Mouse (Mus musculus): ENCODE results near the gene Tsen54. TPM values are rescaled to one million over a fixed set of nuclear protein-coding genes. Genes with fewer than 3 reads are reported as not detected.

Gene Tsen54
- polyA plus RNA-seq, 1 experiment: 3.4 TPM

GRCm38 (mm10) chr11:115833021-115833513 lies 18.5 kb downstream of the Tsen54 start:
- H3K36me3 ChIP-seq (ENCODE audit: control insufficient read depth): peaks cover 22% of the 10 kb centered on the region

DNA sequence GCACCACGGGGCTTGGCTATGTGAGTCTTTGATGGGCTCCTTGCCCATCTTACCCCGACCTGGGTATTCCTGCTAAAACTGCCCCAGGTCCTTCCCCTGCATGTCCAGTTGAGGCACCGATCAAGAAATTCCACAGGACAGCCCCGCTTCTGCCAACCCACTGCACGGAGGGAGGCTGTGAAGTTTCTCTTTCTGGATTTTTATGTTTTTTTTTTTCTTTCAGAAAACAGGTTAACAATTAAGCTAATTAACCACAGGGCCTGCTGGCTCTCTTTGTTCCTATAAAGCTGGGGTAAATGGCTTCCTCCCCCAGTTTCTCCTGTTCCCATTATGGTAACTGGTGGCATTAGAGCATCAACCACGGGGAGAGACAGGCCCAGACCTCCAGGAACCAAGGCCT lies 19.5 kb downstream of the Tsen54 start:
- Histone ChIP-seq H3K4me3 (replicated peaks) (no peak overlapping the region), H3K4me1 (ENCODE audit: control insufficient read depth) (peaks cover 80% of the 10 kb centered on the region), H3K27me3 (ENCODE audit: control insufficient read depth) (no peaks in the 10 kb centered on the region), H3K36me3 (ENCODE audit: control insufficient read depth) (peaks cover 24% of the 10 kb centered on the region), H3K9me3 (ENCODE audit: control insufficient read depth, low read length) (no peaks in the 10 kb centered on the region)
- TF ChIP-seq TAL1 (IDR thresholded peaks at IDR 0.05; ENCODE audit: low read length) (no peak), GATA1 (IDR thresholded peaks at IDR 0.05; ENCODE audit: low read length) (no peak)

More at GRCm38 (mm10) chr11:115833021-115833513, 18.5 kb downstream of the Tsen54 start:
- Histone ChIP-seq H3K4me3 (replicated peaks) (no peak overlapping the region), H3K27me3 (ENCODE audit: control insufficient read depth) (no peaks in the 10 kb centered on the region), H3K9me3 (ENCODE audit: control insufficient read depth, low read length) (no peaks in the 10 kb centered on the region), H3K4me1 (ENCODE audit: control insufficient read depth) (peaks cover 79% of the 10 kb centered on the region)
- TF ChIP-seq GATA1 (IDR thresholded peaks at IDR 0.05; ENCODE audit: low read length): no peak
- no peak for TF ChIP-seq TAL1 (IDR thresholded peaks at IDR 0.05; ENCODE audit: low read length)

DNA sequence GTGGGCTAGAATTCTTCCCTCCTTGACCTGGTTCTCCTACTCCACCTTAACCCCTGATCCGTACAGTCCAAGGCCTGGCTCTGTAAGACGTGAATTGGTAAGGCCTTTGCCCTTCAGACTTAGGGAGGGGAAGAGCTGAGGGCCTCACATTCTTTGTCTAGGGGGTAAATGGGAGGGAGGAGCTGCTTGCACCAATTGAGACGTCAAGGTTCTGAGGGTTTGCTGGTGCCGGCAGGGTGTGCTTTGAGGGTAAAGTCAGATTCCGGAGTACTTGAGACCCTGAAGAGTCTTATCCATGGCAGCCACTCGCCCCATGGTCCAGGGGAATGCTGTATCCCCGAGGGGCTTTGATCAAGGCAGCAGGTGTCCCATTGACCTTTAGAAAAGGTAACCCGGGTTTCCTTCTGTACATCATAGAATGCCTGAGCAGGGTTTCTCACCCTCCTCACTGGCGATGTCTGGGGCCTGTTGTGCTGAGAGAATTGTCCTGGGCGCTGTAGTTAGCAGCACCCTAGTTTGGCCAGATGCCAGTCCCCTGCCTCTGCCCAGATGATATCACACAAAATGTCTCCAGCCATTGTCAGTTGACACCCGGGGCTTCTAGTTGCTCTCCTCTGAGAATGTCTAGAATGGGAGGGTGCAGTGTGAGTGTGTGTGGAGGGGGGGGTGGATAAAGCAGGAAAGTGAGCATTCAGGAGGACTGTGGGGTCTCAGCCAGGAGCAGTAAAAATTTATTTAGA lies 22.3 kb downstream of the Tsen54 start:
- TF ChIP-seq GATA1 (IDR thresholded peaks at IDR 0.05; ENCODE audit: low read length): no peak
- no peak for TF ChIP-seq TAL1 (IDR thresholded peaks at IDR 0.05; ENCODE audit: low read length)
- H3K36me3 ChIP-seq (ENCODE audit: control insufficient read depth): peaks cover 28% of the 10 kb centered on the region
- H3K4me3 ChIP-seq (replicated peaks): no peak overlapping the region
- peaks cover 71% of the 10 kb centered on the region for H3K4me1 ChIP-seq (ENCODE audit: control insufficient read depth)
- H3K27me3 ChIP-seq (ENCODE audit: control insufficient read depth): no peaks in the 10 kb centered on the region
- H3K9me3 ChIP-seq (ENCODE audit: control insufficient read depth, low read length): no peaks in the 10 kb centered on the region

DNA sequence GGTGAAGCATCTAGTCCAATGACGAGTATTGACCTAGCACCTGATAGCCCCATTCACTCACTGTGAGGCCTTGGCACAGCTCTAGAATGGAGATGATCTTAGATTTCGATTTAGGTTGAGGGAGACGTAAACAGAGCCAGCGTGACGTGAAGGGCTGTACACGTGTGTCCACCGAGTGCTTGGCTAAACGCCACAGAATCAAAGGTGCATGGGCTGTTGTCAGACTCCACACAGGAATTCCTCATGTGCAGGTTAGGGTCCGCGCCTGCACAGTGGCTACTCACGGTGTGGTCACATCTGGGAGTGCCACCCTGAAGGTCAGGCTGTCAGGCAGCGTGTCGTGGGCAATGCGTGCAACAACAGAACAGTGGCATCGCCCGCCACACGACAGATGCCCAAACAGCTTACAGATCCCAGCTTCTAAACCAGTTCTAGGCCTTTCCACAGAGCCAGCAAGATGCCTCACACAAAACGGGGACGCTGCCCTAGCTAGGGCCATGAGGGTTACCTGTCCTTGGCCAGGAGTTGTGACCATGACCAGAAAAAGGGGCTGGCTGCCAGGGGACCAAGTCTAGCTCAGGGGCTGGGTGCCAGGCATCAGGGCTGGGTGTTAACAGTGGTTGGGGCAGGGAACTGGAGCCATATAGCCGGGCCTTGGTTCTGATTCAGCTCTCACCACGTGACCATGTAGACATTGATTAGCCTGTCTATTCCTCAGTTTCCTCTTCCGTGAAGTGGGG lies 23.3 kb downstream of the Tsen54 start:
- peaks cover 71% of the 10 kb centered on the region for H3K4me1 ChIP-seq (ENCODE audit: control insufficient read depth)
- H3K4me3 ChIP-seq (replicated peaks): no peak overlapping the region
- H3K27me3 ChIP-seq (ENCODE audit: control insufficient read depth): no peaks in the 10 kb centered on the region
- H3K9me3 ChIP-seq (ENCODE audit: control insufficient read depth, low read length): no peaks in the 10 kb centered on the region
- TF ChIP-seq GATA1 (IDR thresholded peaks at IDR 0.05; ENCODE audit: low read length) (no peak), TAL1 (IDR thresholded peaks at IDR 0.05; ENCODE audit: low read length) (no peak)
- peaks cover 28% of the 10 kb centered on the region for H3K36me3 ChIP-seq (ENCODE audit: control insufficient read depth)

GRCm38 (mm10) chr11:115838895-115839311 lies 24.4 kb downstream of the Tsen54 start:
- Histone ChIP-seq H3K9me3 (ENCODE audit: control insufficient read depth, low read length) (no peaks in the 10 kb centered on the region), H3K4me3 (replicated peaks) (no peak overlapping the region), H3K36me3 (ENCODE audit: control insufficient read depth) (peaks cover 34% of the 10 kb centered on the region), H3K4me1 (ENCODE audit: control insufficient read depth) (peaks cover 71% of the 10 kb centered on the region), H3K27me3 (ENCODE audit: control insufficient read depth) (no peaks in the 10 kb centered on the region)
- TF ChIP-seq GATA1 (IDR thresholded peaks at IDR 0.05; ENCODE audit: low read length): no peak
- no peak for TF ChIP-seq TAL1 (IDR thresholded peaks at IDR 0.05; ENCODE audit: low read length)

GRCm38 (mm10) chr11:115839732-115840131 lies 25.2 kb downstream of the Tsen54 start:
- Histone ChIP-seq H3K4me3 (replicated peaks) (no peak overlapping the region), H3K9me3 (ENCODE audit: control insufficient read depth, low read length) (no peaks in the 10 kb centered on the region), H3K36me3 (ENCODE audit: control insufficient read depth) (peaks cover 40% of the 10 kb centered on the region), H3K27me3 (ENCODE audit: control insufficient read depth) (no peaks in the 10 kb centered on the region), H3K4me1 (ENCODE audit: control insufficient read depth) (peaks cover 73% of the 10 kb centered on the region)
- no peak for TF ChIP-seq GATA1 (IDR thresholded peaks at IDR 0.05; ENCODE audit: low read length)
- TF ChIP-seq TAL1 (IDR thresholded peaks at IDR 0.05; ENCODE audit: low read length): no peak

- Histone ChIP-seq H3K4me1 (ENCODE audit: control insufficient read depth) (peaks cover 79% of the 10 kb centered on the region), H3K36me3 (ENCODE audit: control insufficient read depth) (peaks cover 44% of the 10 kb centered on the region), H3K9me3 (ENCODE audit: control insufficient read depth, low read length) (peaks cover 2% of the 10 kb centered on the region; the same call in 1 of the 2 replicates), H3K27me3 (ENCODE audit: control insufficient read depth) (no peaks in the 10 kb centered on the region), H3K4me3 (replicated peaks) (no peak overlapping the region)
- no peak for TF ChIP-seq GATA1 (IDR thresholded peaks at IDR 0.05; ENCODE audit: low read length)
- no peak for TF ChIP-seq TAL1 (IDR thresholded peaks at IDR 0.05; ENCODE audit: low read length)
Observed at GRCm38 (mm10) chr11:115841044-115841443, 26.5 kb downstream of the Tsen54 start.

DNA sequence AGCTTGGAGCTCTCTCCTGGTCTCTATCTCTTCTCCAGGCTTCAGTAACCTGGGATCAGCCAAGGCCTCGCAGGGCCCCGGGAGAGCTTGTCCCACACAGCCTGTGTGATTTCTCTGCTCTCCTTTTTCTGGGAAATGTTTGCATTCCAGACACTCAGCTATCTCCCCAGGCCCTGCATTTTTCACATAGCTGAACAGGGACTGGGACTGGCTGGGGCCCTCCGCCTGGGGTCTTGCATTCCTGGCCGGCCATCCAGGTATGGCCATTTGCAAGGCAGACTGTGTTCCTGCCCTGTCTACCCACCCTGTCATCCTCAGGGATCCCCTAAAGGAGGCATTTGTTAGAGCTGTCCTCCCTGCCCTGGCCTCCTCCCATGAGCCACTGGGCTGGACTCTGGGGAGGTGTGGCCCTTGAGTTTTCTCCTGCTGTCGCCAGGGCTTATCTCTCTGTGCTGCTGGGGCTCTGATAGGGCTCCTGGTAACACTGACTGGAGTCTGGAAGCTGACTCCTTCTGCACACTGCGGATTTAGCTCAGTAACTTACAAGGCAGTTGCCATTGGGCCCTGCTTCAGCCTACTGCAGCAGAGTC lies 27.5 kb downstream of the Tsen54 start:
- H3K4me1 ChIP-seq (ENCODE audit: control insufficient read depth): peaks cover 72% of the 10 kb centered on the region
- peaks cover 2% of the 10 kb centered on the region; the same call in 1 of the 2 replicates for H3K9me3 ChIP-seq (ENCODE audit: control insufficient read depth, low read length)
- H3K36me3 ChIP-seq (ENCODE audit: control insufficient read depth): peaks cover 47% of the 10 kb centered on the region
- H3K4me3 ChIP-seq (replicated peaks): peak overlapping the region; percentile 44
- TF ChIP-seq TAL1 (IDR thresholded peaks at IDR 0.05; ENCODE audit: low read length) (peak; percentile 38; the same call in 1 of the 3 replicates), GATA1 (IDR thresholded peaks at IDR 0.05; ENCODE audit: low read length) (peak; percentile 93)
- no peaks in the 10 kb centered on the region for H3K27me3 ChIP-seq (ENCODE audit: control insufficient read depth)

All from erythroblast, embryonic 14.5 days (primary cell).